Mouse (Mus musculus): Measurements from ENCODE around the gene Efnb3. TPM values are rescaled to one million over a fixed set of nuclear protein-coding genes. Genes with fewer than 3 reads are reported as not detected.

Gene Efnb3
- polyA plus RNA-seq, 1 experiment from 2014 or later: 87.4 TPM

DNA sequence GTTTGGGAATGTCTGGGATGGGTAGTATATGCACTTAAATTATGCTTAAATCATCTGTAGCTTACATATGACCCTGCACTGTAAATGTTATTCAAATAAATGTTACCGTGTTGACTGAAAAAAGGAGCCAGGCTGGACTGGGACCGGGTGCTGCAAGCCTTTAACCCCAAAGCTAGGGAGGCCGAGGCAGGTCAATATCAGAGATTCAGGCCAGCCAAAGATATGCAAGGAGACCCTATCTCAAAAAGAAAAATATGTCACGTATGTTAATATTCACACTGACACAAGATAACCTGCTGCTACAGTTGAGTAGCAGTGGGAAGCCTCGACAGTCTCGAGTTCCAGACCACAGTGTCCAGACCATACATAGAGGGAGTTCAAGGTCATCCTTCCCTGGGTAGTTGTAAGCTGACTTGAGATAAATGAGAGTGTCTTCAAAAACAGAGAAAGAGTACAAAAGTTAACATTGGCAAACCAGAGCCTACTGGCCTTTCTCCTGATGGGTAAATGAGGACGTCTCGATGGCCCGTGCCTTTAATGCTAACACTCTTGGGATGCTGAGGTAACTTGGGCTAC is 22.3 kb upstream of the Efnb3 start:
- no peak overlapping the region; the same call in 1 of the 2 replicates for H3K27ac ChIP-seq (ENCODE audit: poor library complexity, severe bottlenecking)
- ATAC-seq (ENCODE audit: insufficient number of reproducible peaks, low FRiP score): no peak
- H3K27me3 ChIP-seq (replicated peaks): no peaks in the 10 kb centered on the region
- peaks cover 12% of the 10 kb centered on the region for H3K36me3 ChIP-seq
- 58% methylated on average over 9 of the region's 9 CpGs for WGBS
- peak overlapping the region; percentile 92 for H3K4me2 ChIP-seq
- H3K4me1 ChIP-seq (replicated peaks): peaks cover 39% of the 10 kb centered on the region
- H3K9ac ChIP-seq: peak overlapping the region; percentile 63
- no peaks in the 10 kb centered on the region for H3K9me3 ChIP-seq (replicated peaks)
- peak overlapping the region; percentile 92 for H3K4me3 ChIP-seq

DNA sequence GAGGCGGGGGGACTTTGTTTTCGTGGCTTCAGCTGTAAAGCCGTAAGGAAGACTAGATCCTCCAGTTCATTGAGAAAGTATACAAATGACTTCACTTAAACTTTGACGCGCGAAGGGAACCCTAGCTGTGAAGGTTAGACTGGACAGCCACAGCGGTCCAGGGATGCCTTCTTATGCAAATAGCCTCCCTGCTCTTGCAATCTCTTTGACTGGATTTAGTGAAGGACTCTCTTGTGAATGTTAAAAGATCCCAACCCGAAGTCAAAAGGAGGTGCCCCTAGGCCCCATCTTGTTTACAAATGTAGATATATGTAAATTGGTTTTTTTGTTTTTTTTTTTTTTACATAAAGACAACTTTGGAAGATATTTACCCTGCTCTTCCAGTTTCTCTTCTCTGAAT is 21.8 kb upstream of the Efnb3 start:
- ATAC-seq (ENCODE audit: insufficient number of reproducible peaks, low FRiP score): no peak
- no peaks in the 10 kb centered on the region for H3K9me3 ChIP-seq (replicated peaks)
- peaks cover 7% of the 10 kb centered on the region for H3K36me3 ChIP-seq
- 1% methylated on average over 8 of the region's 8 CpGs for WGBS
- H3K4me3 ChIP-seq: peak overlapping the region; percentile 92
- peaks cover 44% of the 10 kb centered on the region for H3K4me1 ChIP-seq (replicated peaks)
- peak overlapping the region; percentile 95 for H3K27ac ChIP-seq (ENCODE audit: poor library complexity, severe bottlenecking)
- peak overlapping the region; percentile 92 for H3K4me2 ChIP-seq
- H3K27me3 ChIP-seq (replicated peaks): no peaks in the 10 kb centered on the region
- H3K9ac ChIP-seq: peak overlapping the region; percentile 95

DNA sequence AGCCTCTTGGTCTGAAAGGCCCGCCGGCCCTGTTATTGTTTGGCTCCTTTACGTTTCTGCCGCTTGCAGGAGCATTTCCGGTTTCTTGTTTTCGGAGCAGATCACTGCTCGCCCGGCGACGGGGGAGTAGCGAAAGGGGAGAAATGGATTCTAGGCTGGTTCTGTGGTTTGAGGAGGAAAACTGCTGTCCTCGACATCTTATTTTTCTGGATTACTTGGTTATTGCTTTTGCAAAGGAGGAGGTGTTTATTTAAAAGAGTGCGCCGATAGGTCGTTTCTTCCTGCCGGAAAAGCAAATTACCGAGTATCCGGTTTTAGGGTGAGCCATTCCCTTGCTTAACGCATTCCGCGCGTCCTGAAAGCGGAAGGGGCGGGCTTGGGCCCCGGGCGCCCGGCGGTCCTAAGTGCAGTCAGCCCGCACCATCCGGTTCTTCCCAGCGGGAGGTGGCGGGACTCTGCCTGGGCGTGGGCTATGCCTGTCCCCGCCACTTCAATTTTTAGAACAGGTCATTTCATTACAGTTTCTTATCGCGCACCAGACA is 21.2 kb upstream of the Efnb3 start:
- peak overlapping the region; percentile 92 for H3K4me2 ChIP-seq
- ATAC-seq (ENCODE audit: insufficient number of reproducible peaks, low FRiP score): peak; percentile 88
- under 1% methylated on average over 36 of the region's 36 CpGs for WGBS
- no peaks in the 10 kb centered on the region for H3K9me3 ChIP-seq (replicated peaks)
- peaks cover 6% of the 10 kb centered on the region for H3K36me3 ChIP-seq
- peaks cover 44% of the 10 kb centered on the region for H3K4me1 ChIP-seq (replicated peaks)
- H3K4me3 ChIP-seq: peak overlapping the region; percentile 92
- H3K27ac ChIP-seq (ENCODE audit: poor library complexity, severe bottlenecking): peak overlapping the region; percentile 95
- no peaks in the 10 kb centered on the region for H3K27me3 ChIP-seq (replicated peaks)
- peak overlapping the region; percentile 95 for H3K9ac ChIP-seq

DNA sequence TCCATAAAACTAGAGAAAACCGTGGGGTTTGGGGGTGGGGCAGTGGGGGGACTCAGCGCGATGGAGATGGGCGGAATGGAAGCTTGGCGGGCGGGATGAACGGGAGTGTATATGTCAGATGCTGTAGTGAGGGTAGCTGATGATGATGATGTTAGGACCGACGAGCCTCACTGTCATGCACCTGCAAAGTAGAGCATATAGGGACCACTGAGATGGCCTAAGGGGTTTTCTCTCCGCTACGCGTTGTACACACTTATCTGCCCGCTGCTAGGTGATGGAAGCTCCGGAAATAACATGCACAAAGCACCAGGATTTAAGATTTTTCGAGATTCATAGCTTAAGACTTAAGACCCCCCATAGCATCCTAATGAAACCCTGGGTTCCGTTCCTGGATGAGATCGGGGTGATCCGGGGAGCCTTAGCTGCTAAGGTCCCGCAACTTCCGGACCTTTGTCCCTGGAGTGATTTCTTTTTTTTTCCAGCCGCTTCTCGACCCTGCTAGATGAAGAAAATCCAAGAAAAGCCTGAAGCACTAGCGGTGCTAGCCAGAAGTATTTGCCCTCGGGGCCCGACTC is 20.7 kb upstream of the Efnb3 start:
- peak overlapping the region; percentile 92 for H3K4me3 ChIP-seq
- peaks cover 39% of the 10 kb centered on the region for H3K4me1 ChIP-seq (replicated peaks)
- ATAC-seq (ENCODE audit: insufficient number of reproducible peaks, low FRiP score): no peak
- H3K36me3 ChIP-seq: peaks cover 8% of the 10 kb centered on the region
- H3K9ac ChIP-seq: peak overlapping the region; percentile 95
- H3K4me2 ChIP-seq: peak overlapping the region; percentile 92
- under 1% methylated on average over 25 of the region's 25 CpGs for WGBS
- no peaks in the 10 kb centered on the region for H3K9me3 ChIP-seq (replicated peaks)
- H3K27ac ChIP-seq (ENCODE audit: poor library complexity, severe bottlenecking): peak overlapping the region; percentile 95
- no peaks in the 10 kb centered on the region for H3K27me3 ChIP-seq (replicated peaks)

DNA sequence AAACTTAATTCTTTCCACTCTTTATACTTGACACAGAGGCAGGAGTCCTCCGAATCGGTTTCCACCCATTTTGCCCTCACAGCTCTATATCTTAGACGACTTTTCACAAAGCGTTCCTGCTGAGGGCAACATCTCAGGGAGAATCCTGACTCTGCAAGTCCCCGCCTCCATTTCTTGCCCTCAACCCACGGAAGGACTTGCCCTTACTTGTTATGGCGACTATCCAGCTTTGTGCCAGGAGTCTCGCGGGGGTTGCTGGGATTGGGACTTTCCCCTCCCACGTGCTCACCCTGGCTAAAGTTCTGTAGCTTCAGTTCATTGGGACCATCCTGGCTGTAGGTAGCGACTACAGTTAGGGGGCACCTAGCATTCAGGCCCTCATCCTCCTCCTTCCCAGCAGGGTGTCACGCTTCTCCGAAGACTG is 20.1 kb upstream of the Efnb3 start, which contains the start of the genes Wrap53 and Trp53:
Wrap53 (minus strand) TSS at position 165 of the 424 bp plus-strand sequence.
Trp53 (plus strand) TSS at position 269 of the 424 bp plus-strand sequence.
- H3K36me3 ChIP-seq: peaks cover 9% of the 10 kb centered on the region
- peak; percentile 70 for ATAC-seq (ENCODE audit: insufficient number of reproducible peaks, low FRiP score)
- H3K27ac ChIP-seq (ENCODE audit: poor library complexity, severe bottlenecking): peak within 1 kb of the TSS; percentile 95
- peak within 1 kb of the TSS; percentile 92 for H3K4me2 ChIP-seq
- WGBS: 0% methylated on average over 13 of the region's 13 CpGs
- H3K27me3 ChIP-seq (replicated peaks): no peaks in the 10 kb centered on the region
- H3K9me3 ChIP-seq (replicated peaks): no peaks in the 10 kb centered on the region
- peaks cover 35% of the 10 kb centered on the region for H3K4me1 ChIP-seq (replicated peaks)
- peak within 1 kb of the TSS; percentile 92 for H3K4me3 ChIP-seq
- peak within 1 kb of the TSS; percentile 95 for H3K9ac ChIP-seq

DNA sequence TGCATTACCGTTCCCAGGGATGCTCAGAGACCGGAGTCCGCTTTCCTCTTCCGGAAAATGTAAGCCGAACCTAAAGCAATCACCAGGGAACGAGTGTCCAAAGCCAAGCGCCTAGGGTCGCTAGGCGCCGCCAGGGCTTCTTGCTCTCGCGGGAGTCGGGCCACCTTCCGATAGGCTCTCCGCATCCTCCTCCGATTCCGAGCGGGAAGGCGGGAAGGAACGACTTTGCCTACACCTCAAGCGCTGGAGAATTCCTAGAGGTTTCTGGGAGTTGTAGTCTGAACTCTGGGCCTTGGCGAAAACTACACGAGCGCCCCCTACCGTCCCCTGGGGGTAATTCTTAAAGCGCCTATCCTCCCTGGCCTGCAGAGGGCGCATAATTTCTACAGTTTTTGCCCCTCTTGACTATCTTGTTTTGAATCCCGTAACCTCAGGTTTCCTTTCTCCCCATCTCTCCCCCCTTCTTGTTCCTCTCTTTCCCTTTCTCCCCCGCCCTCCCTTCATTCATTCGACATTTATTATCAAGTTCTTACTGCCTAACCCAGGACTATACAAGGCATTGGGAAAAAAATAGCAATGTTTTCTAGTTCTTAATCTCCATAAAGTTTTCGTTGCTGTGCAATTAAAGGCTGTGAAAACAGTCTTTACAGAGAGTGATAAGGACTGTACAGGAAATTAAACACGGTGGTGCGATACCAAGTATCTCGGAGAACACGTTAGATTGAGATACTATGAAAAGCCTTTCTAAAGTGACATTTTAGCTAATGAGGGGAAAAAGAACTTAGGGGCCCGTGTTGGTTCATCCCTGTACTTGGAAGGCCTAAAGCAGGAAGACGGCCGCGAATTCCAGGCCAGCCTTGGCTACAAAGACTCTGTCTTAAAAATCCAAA is 19.4 kb upstream of the Efnb3 start:
- H3K4me1 ChIP-seq (replicated peaks): peaks cover 34% of the 10 kb centered on the region
- no peaks in the 10 kb centered on the region for H3K27me3 ChIP-seq (replicated peaks)
- H3K9me3 ChIP-seq (replicated peaks): no peaks in the 10 kb centered on the region
- H3K4me2 ChIP-seq: peak overlapping the region; percentile 92
- peak overlapping the region; percentile 92 for H3K4me3 ChIP-seq
- 1% methylated on average over 39 of the region's 39 CpGs for WGBS
- H3K36me3 ChIP-seq: peaks cover 16% of the 10 kb centered on the region
- peak overlapping the region; percentile 95 for H3K27ac ChIP-seq (ENCODE audit: poor library complexity, severe bottlenecking)
- peak overlapping the region; percentile 95 for H3K9ac ChIP-seq
- peak; percentile 84 for ATAC-seq (ENCODE audit: insufficient number of reproducible peaks, low FRiP score)

DNA sequence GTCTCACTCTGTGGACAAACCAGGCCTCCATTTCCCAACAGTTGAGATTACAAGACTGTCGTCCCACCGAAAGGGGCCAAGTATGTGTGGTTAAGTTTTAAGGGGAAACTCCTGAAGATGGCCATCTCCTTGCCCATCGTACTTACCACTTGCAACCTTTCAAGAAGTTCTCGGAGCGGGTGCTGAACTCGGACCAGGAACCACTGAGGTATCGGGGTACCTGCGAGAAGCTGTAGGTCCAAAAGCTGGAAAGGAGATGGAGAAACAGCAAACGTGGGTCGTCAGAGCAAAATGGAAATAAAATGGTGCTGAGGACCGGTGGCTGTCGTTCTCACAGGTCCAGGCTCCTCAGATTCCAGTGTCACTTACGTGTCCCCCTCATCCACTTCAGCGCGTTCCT is 18.3 kb upstream of the Efnb3 start:
- peak overlapping the region; percentile 86 for H3K9ac ChIP-seq
- H3K4me3 ChIP-seq: peak overlapping the region; percentile 92
- 8% methylated on average over 15 of the region's 15 CpGs for WGBS
- H3K4me1 ChIP-seq (replicated peaks): peaks cover 34% of the 10 kb centered on the region
- no peak for ATAC-seq (ENCODE audit: insufficient number of reproducible peaks, low FRiP score)
- H3K27me3 ChIP-seq (replicated peaks): no peaks in the 10 kb centered on the region
- no peaks in the 10 kb centered on the region for H3K9me3 ChIP-seq (replicated peaks)
- H3K4me2 ChIP-seq: peak overlapping the region; percentile 92
- no peak overlapping the region for H3K27ac ChIP-seq (ENCODE audit: poor library complexity, severe bottlenecking)
- H3K36me3 ChIP-seq: peaks cover 21% of the 10 kb centered on the region; the same call in 1 of the 2 replicates

DNA sequence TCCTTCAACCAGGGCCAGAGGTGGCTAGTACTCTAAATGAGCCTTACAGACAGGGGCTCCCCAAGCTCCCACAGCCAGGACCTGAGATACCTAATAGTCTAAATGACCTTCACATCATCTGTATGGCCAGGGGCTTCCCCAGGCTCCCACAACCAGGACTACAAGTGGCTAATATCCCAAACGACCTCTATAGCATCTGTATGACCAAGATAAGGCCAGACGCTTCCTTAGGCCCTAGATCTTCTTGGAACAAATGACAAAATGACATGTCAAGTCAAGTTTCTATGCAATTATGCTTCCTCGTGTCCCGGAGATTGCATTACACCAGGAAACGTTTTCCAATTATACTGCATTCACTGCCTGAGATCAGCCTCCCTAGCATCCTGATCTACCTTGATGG is 16.3 kb upstream of the Efnb3 start:
- Histone ChIP-seq H3K36me3 (peaks cover 34% of the 10 kb centered on the region), H3K9ac (no peak overlapping the region)
- ATAC-seq (ENCODE audit: insufficient number of reproducible peaks, low FRiP score): no peak

DNA sequence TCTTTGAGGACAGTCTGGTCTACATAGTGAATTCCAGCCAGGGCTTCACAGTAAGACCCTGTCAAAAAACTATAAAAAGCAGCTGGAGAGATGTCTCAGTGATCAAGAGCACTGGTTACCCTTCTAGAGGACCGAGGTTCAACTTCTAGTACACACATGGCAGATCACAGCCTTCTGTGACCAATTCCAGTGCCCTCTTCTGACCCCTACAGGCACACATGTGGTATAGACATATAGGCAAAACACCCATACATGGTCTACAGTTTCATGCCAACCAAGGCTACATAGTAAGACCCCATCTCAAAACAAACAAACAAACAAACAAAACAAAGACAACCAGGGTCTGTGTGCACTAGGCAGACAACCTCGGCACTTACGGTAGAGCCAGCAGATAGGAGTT is 15.2 kb upstream of the Efnb3 start:
- H3K4me2 ChIP-seq: no peak overlapping the region
- H3K9ac ChIP-seq: no peak overlapping the region
- 57% methylated on average over 3 of the region's 3 CpGs for WGBS

More for the DNA sequence above, 16.3 kb upstream of the Efnb3 start:
- 62% methylated on average over 5 of the region's 5 CpGs for WGBS
- H3K4me2 ChIP-seq: no peak overlapping the region
- H3K4me1 ChIP-seq (replicated peaks): peaks cover 24% of the 10 kb centered on the region
- no peak overlapping the region for H3K4me3 ChIP-seq
- no peak overlapping the region for H3K27ac ChIP-seq (ENCODE audit: poor library complexity, severe bottlenecking)
- H3K27me3 ChIP-seq (replicated peaks): no peaks in the 10 kb centered on the region
- no peaks in the 10 kb centered on the region for H3K9me3 ChIP-seq (replicated peaks)

DNA sequence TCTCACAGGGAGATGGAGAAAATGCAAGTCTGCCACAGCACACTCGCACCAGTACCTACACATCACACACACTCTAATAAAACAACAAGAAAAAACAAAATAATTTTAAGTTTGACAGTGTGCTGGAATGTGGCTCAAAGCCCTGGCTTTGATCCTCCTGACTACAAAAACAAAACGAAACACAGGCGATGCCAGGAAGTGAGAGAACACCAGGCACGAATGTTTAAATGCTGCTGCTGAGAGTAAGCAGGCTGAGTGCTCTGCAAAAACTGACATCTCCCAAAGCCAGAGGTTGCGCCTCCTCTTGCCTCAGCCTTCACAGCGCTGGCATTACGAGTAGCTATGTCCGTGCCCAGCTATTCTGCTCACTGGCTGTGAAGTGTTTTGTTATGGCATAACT is 5.1 kb upstream of the Efnb3 start:
- WGBS: 72% methylated on average over 8 of the region's 8 CpGs
- H3K4me1 ChIP-seq (replicated peaks): peaks cover 42% of the 10 kb centered on the region
- no peak overlapping the region for H3K4me2 ChIP-seq
- no peak for ATAC-seq (ENCODE audit: insufficient number of reproducible peaks, low FRiP score)
- H3K27me3 ChIP-seq (replicated peaks): no peaks in the 10 kb centered on the region
- peaks cover 40% of the 10 kb centered on the region for H3K36me3 ChIP-seq
- no peak overlapping the region for H3K27ac ChIP-seq (ENCODE audit: poor library complexity, severe bottlenecking)
- H3K4me3 ChIP-seq: no peak overlapping the region
- H3K9me3 ChIP-seq (replicated peaks): no peaks in the 10 kb centered on the region
- H3K9ac ChIP-seq: no peak overlapping the region

More for the DNA sequence above, 15.2 kb upstream of the Efnb3 start:
- H3K27ac ChIP-seq (ENCODE audit: poor library complexity, severe bottlenecking): no peak overlapping the region
- peaks cover 24% of the 10 kb centered on the region for H3K4me1 ChIP-seq (replicated peaks)
- ATAC-seq (ENCODE audit: insufficient number of reproducible peaks, low FRiP score): no peak
- peaks cover 45% of the 10 kb centered on the region for H3K36me3 ChIP-seq
- H3K27me3 ChIP-seq (replicated peaks): no peaks in the 10 kb centered on the region
- H3K9me3 ChIP-seq (replicated peaks): no peaks in the 10 kb centered on the region
- H3K4me3 ChIP-seq: no peak overlapping the region

DNA sequence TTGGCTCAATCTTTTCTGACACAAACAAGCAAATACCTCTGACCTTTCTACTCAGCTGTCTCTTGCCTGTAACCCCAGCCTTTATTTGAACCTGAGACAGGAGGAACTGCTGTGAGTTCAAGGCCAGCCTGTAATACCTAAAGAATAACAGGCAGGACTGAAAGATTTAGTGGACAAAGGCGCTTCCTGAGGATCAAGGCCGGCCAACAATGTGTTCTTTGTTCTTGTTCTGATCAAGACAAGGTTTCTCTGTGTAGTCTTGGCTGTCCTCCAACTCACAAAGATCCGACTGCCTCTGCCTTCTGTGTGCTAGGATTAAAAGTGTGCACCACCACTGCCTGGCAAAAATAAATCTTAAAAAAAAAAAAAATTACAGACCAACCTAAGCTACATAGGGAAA is 4.4 kb upstream of the Efnb3 start:
- Histone ChIP-seq H3K9me3 (replicated peaks) (no peaks in the 10 kb centered on the region), H3K9ac (no peak overlapping the region), H3K4me2 (no peak overlapping the region), H3K4me3 (no peak overlapping the region), H3K27me3 (replicated peaks) (no peaks in the 10 kb centered on the region), H3K36me3 (peaks cover 34% of the 10 kb centered on the region), H3K27ac (ENCODE audit: poor library complexity, severe bottlenecking) (no peak overlapping the region), H3K4me1 (replicated peaks) (peaks cover 45% of the 10 kb centered on the region)
- WGBS: 67% methylated on average over 3 of the region's 3 CpGs
- no peak for ATAC-seq (ENCODE audit: insufficient number of reproducible peaks, low FRiP score)
